Mouse (Mus musculus) hindbrain, postnatal 0 days (tissue): Measurements from ENCODE around the gene Ppp2r5c. TPM values are rescaled to one million over a fixed set of nuclear protein-coding genes. Genes with fewer than 3 reads are reported as not detected.

Experiments
- ATAC-seq: fragments of 200-750 bp; cut with Nextera tagmentation; 2 replicates; pipeline ENCODE4 v1.8.0; 2017; ENCODE audit warnings: mild to moderate bottlenecking, moderate TSS enrichment, moderate library complexity
- DNase-seq: peaks from one replicate; pipeline ENCODE4 v3.0.0-alpha.2; 2015; ENCODE audit warnings: low spot score
- H3K27ac ChIP-seq: fragments of 300-500 bp; sonication (generic); 2 replicates; pipeline ENCODE4 v1.5.1; 2014; ENCODE audit warnings: mild to moderate bottlenecking
- H3K27me3 ChIP-seq: fragments of 300-500 bp; sonication (generic); 2 replicates; pipeline ENCODE4 v1.6.1; 2014; ENCODE audit warnings: low read length, mixed read lengths; ENCODE audit not compliant: insufficient read depth
- H3K36me3 ChIP-seq: fragments of 300-500 bp; sonication (generic); 2 replicates; pipeline ENCODE4 v1.6.1; 2014; ENCODE audit warnings: low read length, mixed read lengths; ENCODE audit not compliant: insufficient read depth
- H3K4me1 ChIP-seq: fragments of 300-500 bp; sonication (generic); 2 replicates; pipeline ENCODE4 v1.6.1; 2014; ENCODE audit warnings: antibody characterized with exemption, low read length, mixed read lengths; ENCODE audit not compliant: insufficient read depth
- H3K4me2 ChIP-seq: fragments of 300-500 bp; sonication (generic); 2 replicates; pipeline ENCODE4 v1.6.1; 2014; ENCODE audit warnings: low read depth, mild to moderate bottlenecking, low read length, moderate library complexity, mixed read lengths
- H3K4me3 ChIP-seq: fragments of 300-500 bp; sonication (generic); 2 replicates; pipeline ENCODE4 v1.5.1; 2014; ENCODE audit warnings: low read length
- H3K9ac ChIP-seq: fragments of 300-500 bp; sonication (generic); replicated peaks from 2 replicates; pipeline ENCODE4 v1.6.1; 2014; ENCODE audit warnings: mild to moderate bottlenecking, low read length, moderate library complexity, mixed read lengths
- H3K9me3 ChIP-seq: fragments of 300-500 bp; sonication (generic); 2 replicates; pipeline ENCODE4 v1.6.1; 2016; ENCODE audit warnings: low read length, mixed read lengths
- CTCF ChIP-seq: IDR thresholded peaks from 2 replicates; pipeline ENCODE4 v1.5.1; 2016; ENCODE audit warnings: antibody characterized with exemption, control low read depth, low read depth
- WGBS: fragments of 180-500 bp; shearing (Covaris S2); extraction: QIAGEN DNeasy Blood & Tissue Kit; methylation state at CpG from one replicate; pipeline ENCODE4 v1.1.7; 2014; 5-methylcytosine and 5-hydroxymethylcytosine counted together
- polyA plus RNA-seq: library from polyadenylated mRNA; unstranded; fragments of >200 nt; fragmentation: Nextera tagmentation; extraction: Ambion mirVana; gene quantifications from 2 replicates; pipeline ENCODE4 v1.2.1, GENCODE M21; 2015
- total RNA-seq: library from RNA; depleted of rRNA; stranded (reverse); fragments of >200 nt; gene quantifications from 2 replicates; pipeline ENCODE4 v1.2.3, GENCODE M21; 2014

The Ppp2r5c gene
- total and polyA plus RNA-seq, 2 experiments from 2014 or later, result 108 to 163 TPM

- ATAC-seq (no peak), DNase-seq (no peak)
- Histone ChIP-seq H3K27me3 (no peaks in the 10 kb centered on the region), H3K27ac (no peak overlapping the region), H3K9me3 (no peaks in the 10 kb centered on the region), H3K4me3 (no peak overlapping the region), H3K9ac (0 out of 2 replicates have a peak overlapping the region, but pooled peaks have one; percentile 9), H3K36me3 (no peaks in the 10 kb centered on the region), H3K4me2 (no peak overlapping the region), H3K4me1 (peaks cover 29% of the 10 kb centered on the region)
- TF ChIP-seq CTCF, result no peak
- 41% methylated on average over 9 of the region's 9 CpGs for WGBS
Measured at GRCm38 (mm10) chr12:110507714-110508297, 60.9 kb downstream of the Ppp2r5c start.

GRCm38 (mm10) chr12:110508680-110509079 is 61.8 kb downstream of the Ppp2r5c start:
- H3K4me1 ChIP-seq, result peaks cover 29% of the 10 kb centered on the region
- no peak overlapping the region for H3K4me3 ChIP-seq
- 69% methylated on average over 5 of the region's 5 CpGs for WGBS
- no peak overlapping the region for H3K9ac ChIP-seq
- ATAC-seq, result no peak
- no peak overlapping the region for H3K4me2 ChIP-seq
- no peak overlapping the region for H3K27ac ChIP-seq
- no peaks in the 10 kb centered on the region for H3K9me3 ChIP-seq
- H3K27me3 ChIP-seq, result no peaks in the 10 kb centered on the region
- no peaks in the 10 kb centered on the region for H3K36me3 ChIP-seq
- no peak for TF ChIP-seq CTCF
- DNase-seq, result no peak

DNA sequence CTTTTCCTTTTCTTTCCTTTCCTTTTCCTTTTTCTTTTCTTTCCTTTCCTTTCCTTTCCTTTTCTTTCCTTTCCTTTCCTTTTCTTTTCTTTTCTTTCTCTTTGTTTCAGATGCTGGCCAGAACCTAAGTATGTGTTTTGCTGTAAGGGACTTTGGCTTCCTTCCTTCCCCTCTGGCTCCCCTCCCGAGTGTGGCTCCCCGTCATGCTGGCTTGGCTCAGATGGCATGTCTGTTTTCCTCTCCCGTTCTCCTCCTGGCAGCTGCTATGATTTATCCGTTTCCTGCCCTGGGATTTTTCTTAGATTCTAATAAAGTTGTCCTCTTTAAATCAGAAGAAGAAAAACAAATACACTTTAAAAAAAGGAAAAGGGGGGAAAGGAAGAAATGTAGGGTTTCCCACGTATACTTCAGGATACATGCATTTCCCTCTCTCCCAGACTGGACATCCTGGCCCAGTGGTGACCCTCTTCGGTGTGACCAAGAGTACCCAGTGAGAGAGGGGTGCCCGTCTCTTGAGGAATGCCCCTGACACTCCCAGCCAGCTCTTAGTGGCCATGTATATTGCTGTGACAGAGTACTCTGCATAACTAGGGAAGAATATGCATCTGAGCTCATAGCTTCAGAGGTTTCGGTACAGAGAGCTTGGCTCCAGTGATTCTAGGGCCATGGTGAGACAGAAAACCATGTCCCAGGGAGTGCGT is 63.4 kb downstream of the Ppp2r5c start:
- no peak for TF ChIP-seq CTCF
- Histone ChIP-seq H3K9me3 (no peaks in the 10 kb centered on the region), H3K27me3 (no peaks in the 10 kb centered on the region), H3K4me1 (peaks cover 29% of the 10 kb centered on the region), H3K4me3 (no peak overlapping the region), H3K4me2 (no peak overlapping the region), H3K27ac (peak overlapping the region; percentile 58; the same call in 1 of the 2 replicates), H3K36me3 (no peaks in the 10 kb centered on the region), H3K9ac (no peak overlapping the region)
- ATAC-seq (no peak), DNase-seq (peak; percentile 64)
- WGBS, result 38% methylated on average over 9 of the region's 9 CpGs

DNA sequence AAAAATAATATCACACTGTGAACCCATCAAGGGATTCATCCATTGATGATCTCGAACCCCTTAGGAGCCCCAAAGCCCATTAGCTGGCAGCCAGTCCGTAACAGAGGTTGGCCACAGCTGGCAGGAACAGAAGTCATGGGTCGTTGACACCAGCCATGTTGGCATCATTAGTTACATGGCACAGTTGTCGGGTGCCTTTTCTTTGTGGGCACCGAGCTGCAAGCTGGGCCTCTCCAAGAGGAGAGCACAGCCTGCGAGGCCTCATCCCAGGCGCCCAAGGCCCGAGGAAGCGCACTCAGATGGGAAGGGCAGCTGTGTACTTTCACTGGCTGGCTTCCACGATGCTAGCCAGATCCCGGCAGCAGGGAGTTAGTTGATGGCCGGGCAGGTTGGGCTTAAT is 64.3 kb downstream of the Ppp2r5c start:
- Histone ChIP-seq H3K4me2 (no peak overlapping the region), H3K27me3 (no peaks in the 10 kb centered on the region), H3K27ac (peak overlapping the region; percentile 32; the same call in 1 of the 2 replicates), H3K9me3 (no peaks in the 10 kb centered on the region), H3K9ac (no peak overlapping the region), H3K36me3 (no peaks in the 10 kb centered on the region), H3K4me3 (no peak overlapping the region), H3K4me1 (peaks cover 29% of the 10 kb centered on the region)
- no peak for ATAC-seq
- peak; percentile 47 for DNase-seq
- 41% methylated on average over 12 of the region's 12 CpGs for WGBS
- no peak for TF ChIP-seq CTCF

GRCm38 (mm10) chr12:110511856-110512433 is 65.0 kb downstream of the Ppp2r5c start:
- Histone ChIP-seq H3K4me3 (no peak overlapping the region), H3K27me3 (no peaks in the 10 kb centered on the region), H3K27ac (peak overlapping the region; percentile 32; the same call in 1 of the 2 replicates), H3K9ac (no peak overlapping the region), H3K9me3 (no peaks in the 10 kb centered on the region), H3K4me1 (peaks cover 29% of the 10 kb centered on the region), H3K4me2 (no peak overlapping the region), H3K36me3 (no peaks in the 10 kb centered on the region)
- peak; percentile 48 for TF ChIP-seq CTCF
- 51% methylated on average over 9 of the region's 9 CpGs for WGBS
- DNase-seq, result no peak
- ATAC-seq, result no peak

DNA sequence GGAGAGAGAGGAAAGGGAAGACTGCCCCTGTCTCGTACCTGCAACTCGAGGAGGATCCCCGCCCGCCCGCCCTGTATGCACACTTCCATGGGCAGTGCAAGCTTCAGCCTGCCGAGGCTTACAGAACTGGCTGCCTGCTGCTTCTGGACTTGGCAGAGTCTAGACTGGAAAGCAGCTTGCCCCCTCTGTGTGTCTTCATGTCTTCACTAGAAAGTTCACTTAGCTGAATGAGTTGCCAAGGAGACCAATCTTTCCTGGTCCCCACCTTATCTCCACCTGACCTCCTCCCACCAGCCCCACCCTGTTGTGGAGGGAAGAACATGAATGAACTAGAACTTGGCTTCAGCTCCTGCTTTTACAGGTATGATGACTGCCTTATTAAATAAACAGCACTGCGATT is 66.0 kb downstream of the Ppp2r5c start:
- WGBS, result 72% methylated on average over 7 of the region's 7 CpGs

More for the DNA sequence above, 66.0 kb downstream of the Ppp2r5c start:
- TF ChIP-seq CTCF, result no peak
- H3K27ac ChIP-seq, result no peak overlapping the region
- H3K4me3 ChIP-seq, result no peak overlapping the region
- H3K9me3 ChIP-seq, result no peaks in the 10 kb centered on the region
- no peaks in the 10 kb centered on the region for H3K27me3 ChIP-seq
- no peak for ATAC-seq
- H3K4me1 ChIP-seq, result peaks cover 25% of the 10 kb centered on the region
- no peak overlapping the region for H3K4me2 ChIP-seq
- peak; percentile 28 for DNase-seq
- no peaks in the 10 kb centered on the region for H3K36me3 ChIP-seq
- H3K9ac ChIP-seq, result no peak overlapping the region
